Mouse (Mus musculus): ENCODE measurements around the gene Zfp1. TPM values are rescaled to one million over a fixed set of nuclear protein-coding genes. Genes with fewer than 3 reads are reported as not detected.

Zfp1 gene
- polyA plus RNA-seq, 1 experiment = 4.7 TPM

GRCm38 (mm10) chr8:111680423-111681028 is 37.3 kb downstream of the Zfp1 start:
- no peaks in the 10 kb centered on the region for H3K27me3 ChIP-seq (ENCODE audit: control insufficient read depth, insufficient read depth, insufficient read length)
- H3ac ChIP-seq (ENCODE audit: control insufficient read depth, insufficient read length, low read depth) = no peak overlapping the region
- no peak overlapping the region for H3K4me3 ChIP-seq (ENCODE audit: insufficient read depth, poor library complexity, severe bottlenecking)
- H3K79me3 ChIP-seq (ENCODE audit: low read depth) = no peaks in the 10 kb centered on the region
- H3K36me3 ChIP-seq (ENCODE audit: control insufficient read depth, insufficient read depth) = no peaks in the 10 kb centered on the region
- H3K79me2 ChIP-seq (ENCODE audit: control insufficient read depth, insufficient read depth) = no peaks in the 10 kb centered on the region
- TF ChIP-seq MYOD1 (IDR thresholded peaks at IDR 0.05; ENCODE audit: control insufficient read depth, insufficient read length, low read depth) (no peak), CTCF (IDR thresholded peaks at IDR 0.05; ENCODE audit: control insufficient read depth, insufficient read depth, insufficient read length) (no peak), MYOG (IDR thresholded peaks at IDR 0.05; ENCODE audit: control insufficient read depth, extremely low read depth, insufficient read length) (no peak), MAX (IDR thresholded peaks at IDR 0.05) (no peak), CEBPB (IDR thresholded peaks at IDR 0.05; ENCODE audit: low read depth) (no peak), USF1 (IDR thresholded peaks at IDR 0.05; ENCODE audit: low read depth) (no peak), FOSL1 (IDR thresholded peaks at IDR 0.05; ENCODE audit: insufficient read depth, low read length, poor library complexity, severe bottlenecking) (no peak)

- Histone ChIP-seq H3K79me3 (ENCODE audit: low read depth) (no peaks in the 10 kb centered on the region), H3K4me3 (ENCODE audit: insufficient read depth, poor library complexity, severe bottlenecking) (no peak overlapping the region), H3K36me3 (ENCODE audit: control insufficient read depth, insufficient read depth) (no peaks in the 10 kb centered on the region), H3ac (ENCODE audit: control insufficient read depth, insufficient read length, low read depth) (no peak overlapping the region), H3K79me2 (ENCODE audit: control insufficient read depth, insufficient read depth) (no peaks in the 10 kb centered on the region), H3K27me3 (ENCODE audit: control insufficient read depth, insufficient read depth, insufficient read length) (no peaks in the 10 kb centered on the region)
- TF ChIP-seq CEBPB (IDR thresholded peaks at IDR 0.05; ENCODE audit: low read depth) = no peak
Measured at GRCm38 (mm10) chr8:111681153-111681552, 38.0 kb downstream of the Zfp1 start.

GRCm38 (mm10) chr8:111682521-111682920 is 39.3 kb downstream of the Zfp1 start:
- Histone ChIP-seq H3K27me3 (ENCODE audit: control insufficient read depth, insufficient read depth, insufficient read length) (no peaks in the 10 kb centered on the region), H3K79me3 (ENCODE audit: low read depth) (no peaks in the 10 kb centered on the region), H3ac (ENCODE audit: control insufficient read depth, insufficient read length, low read depth) (no peak overlapping the region), H3K4me3 (ENCODE audit: insufficient read depth, poor library complexity, severe bottlenecking) (no peak overlapping the region), H3K79me2 (ENCODE audit: control insufficient read depth, insufficient read depth) (no peaks in the 10 kb centered on the region), H3K36me3 (ENCODE audit: control insufficient read depth, insufficient read depth) (no peaks in the 10 kb centered on the region)
- TF ChIP-seq MYOG (IDR thresholded peaks at IDR 0.05; ENCODE audit: control insufficient read depth, extremely low read depth, insufficient read length) = no peak
- no peak for TF ChIP-seq CTCF (IDR thresholded peaks at IDR 0.05; ENCODE audit: control insufficient read depth, insufficient read depth, insufficient read length)
- no peak for TF ChIP-seq MYOD1 (IDR thresholded peaks at IDR 0.05; ENCODE audit: control insufficient read depth, insufficient read length, low read depth)
- TF ChIP-seq MAX (IDR thresholded peaks at IDR 0.05) = no peak
- TF ChIP-seq CEBPB (IDR thresholded peaks at IDR 0.05; ENCODE audit: low read depth) = no peak
- no peak for TF ChIP-seq FOSL1 (IDR thresholded peaks at IDR 0.05; ENCODE audit: insufficient read depth, low read length, poor library complexity, severe bottlenecking)
- TF ChIP-seq USF1 (IDR thresholded peaks at IDR 0.05; ENCODE audit: low read depth) = no peak

GRCm38 (mm10) chr8:111686881-111687280 is 43.7 kb downstream of the Zfp1 start:
- TF ChIP-seq CTCF (IDR thresholded peaks at IDR 0.05; ENCODE audit: control insufficient read depth, insufficient read depth, insufficient read length) (no peak), CEBPB (IDR thresholded peaks at IDR 0.05; ENCODE audit: low read depth) (no peak), FOSL1 (IDR thresholded peaks at IDR 0.05; ENCODE audit: insufficient read depth, low read length, poor library complexity, severe bottlenecking) (no peak), MYOG (IDR thresholded peaks at IDR 0.05; ENCODE audit: control insufficient read depth, extremely low read depth, insufficient read length) (no peak)
- H3K27me3 ChIP-seq (ENCODE audit: control insufficient read depth, insufficient read depth, insufficient read length) = no peaks in the 10 kb centered on the region
- H3K79me3 ChIP-seq (ENCODE audit: low read depth) = no peaks in the 10 kb centered on the region
- H3K4me3 ChIP-seq (ENCODE audit: insufficient read depth, poor library complexity, severe bottlenecking) = no peak overlapping the region
- no peak overlapping the region for H3ac ChIP-seq (ENCODE audit: control insufficient read depth, insufficient read length, low read depth)
- no peaks in the 10 kb centered on the region for H3K79me2 ChIP-seq (ENCODE audit: control insufficient read depth, insufficient read depth)
- no peaks in the 10 kb centered on the region for H3K36me3 ChIP-seq (ENCODE audit: control insufficient read depth, insufficient read depth)

- H3K79me2 ChIP-seq (ENCODE audit: control insufficient read depth, insufficient read depth) = no peaks in the 10 kb centered on the region
- no peak within 1 kb of the TSS for H3K4me3 ChIP-seq (ENCODE audit: insufficient read depth, poor library complexity, severe bottlenecking)
- no peak within 1 kb of the TSS for H3ac ChIP-seq (ENCODE audit: control insufficient read depth, insufficient read length, low read depth)
- TF ChIP-seq FOSL1 (IDR thresholded peaks at IDR 0.05; ENCODE audit: insufficient read depth, low read length, poor library complexity, severe bottlenecking) (no peak), USF1 (IDR thresholded peaks at IDR 0.05; ENCODE audit: low read depth) (no peak), MYOG (IDR thresholded peaks at IDR 0.05; ENCODE audit: control insufficient read depth, extremely low read depth, insufficient read length) (no peak), CEBPB (IDR thresholded peaks at IDR 0.05; ENCODE audit: low read depth) (no peak), MYOD1 (IDR thresholded peaks at IDR 0.05; ENCODE audit: control insufficient read depth, insufficient read length, low read depth) (no peak)
- no peaks in the 10 kb centered on the region for H3K27me3 ChIP-seq (ENCODE audit: control insufficient read depth, insufficient read depth, insufficient read length)
- H3K79me3 ChIP-seq (ENCODE audit: low read depth) = no peaks in the 10 kb centered on the region
- H3K36me3 ChIP-seq (ENCODE audit: control insufficient read depth, insufficient read depth) = no peaks in the 10 kb centered on the region
Measured at GRCm38 (mm10) chr8:111690960-111691445, 47.8 kb downstream of the Zfp1 start, which contains the start of gene Ctrb1. TSS of gene Ctrb1 (minus strand) at chr8:111691010.

- H3K79me3 ChIP-seq (ENCODE audit: low read depth) = no peaks in the 10 kb centered on the region
- no peak overlapping the region for H3ac ChIP-seq (ENCODE audit: control insufficient read depth, insufficient read length, low read depth)
- no peaks in the 10 kb centered on the region for H3K36me3 ChIP-seq (ENCODE audit: control insufficient read depth, insufficient read depth)
- H3K4me3 ChIP-seq (ENCODE audit: insufficient read depth, poor library complexity, severe bottlenecking) = no peak overlapping the region
- H3K79me2 ChIP-seq (ENCODE audit: control insufficient read depth, insufficient read depth) = no peaks in the 10 kb centered on the region
- no peaks in the 10 kb centered on the region for H3K27me3 ChIP-seq (ENCODE audit: control insufficient read depth, insufficient read depth, insufficient read length)
- TF ChIP-seq MYOG (IDR thresholded peaks at IDR 0.05; ENCODE audit: control insufficient read depth, extremely low read depth, insufficient read length) (no peak), MAX (IDR thresholded peaks at IDR 0.05) (no peak), FOSL1 (IDR thresholded peaks at IDR 0.05; ENCODE audit: insufficient read depth, low read length, poor library complexity, severe bottlenecking) (no peak), MYOD1 (IDR thresholded peaks at IDR 0.05; ENCODE audit: control insufficient read depth, insufficient read length, low read depth) (no peak), CEBPB (IDR thresholded peaks at IDR 0.05; ENCODE audit: low read depth) (no peak), USF1 (IDR thresholded peaks at IDR 0.05; ENCODE audit: low read depth) (no peak), CTCF (IDR thresholded peaks at IDR 0.05; ENCODE audit: control insufficient read depth, insufficient read depth, insufficient read length) (no peak)
Measured at GRCm38 (mm10) chr8:111693261-111693741, 50.1 kb downstream of the Zfp1 start.

Data from C2C12 (cell line).